Mouse (Mus musculus): ENCODE results near the gene Trcg1.
A peak's percentile ranks its signal among the peaks of the same experiment; 100 is the strongest.

Gene Trcg1

DNA sequence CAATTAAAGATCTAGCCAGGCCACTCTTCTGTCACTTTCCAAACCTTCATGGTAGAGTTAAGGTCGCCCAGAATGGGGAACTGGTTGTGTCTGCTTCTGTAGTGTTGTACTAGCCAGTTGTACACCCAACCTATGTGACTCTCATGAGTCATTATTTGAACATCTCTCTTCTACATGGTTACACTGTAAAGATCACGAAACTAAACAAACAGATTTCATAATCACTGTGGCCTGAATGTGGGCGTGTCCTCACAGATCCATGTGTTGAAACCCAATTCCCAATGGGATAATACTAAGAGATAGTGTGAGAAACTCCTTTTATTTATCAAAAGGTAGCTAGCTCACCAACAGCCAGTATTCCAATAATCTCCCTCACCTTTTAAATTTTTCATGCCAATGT lies 59.3 kb downstream of the Trcg1 start:
- peak; percentile 34 for DNase-seq (ENCODE audit: low read depth, low spot score)

- no peak for DNase-seq (ENCODE audit: low read depth, low spot score)
These were observed 59.9 kb downstream of the Trcg1 start for GRCm38 (mm10) chr9:57296277-57296676.

DNA sequence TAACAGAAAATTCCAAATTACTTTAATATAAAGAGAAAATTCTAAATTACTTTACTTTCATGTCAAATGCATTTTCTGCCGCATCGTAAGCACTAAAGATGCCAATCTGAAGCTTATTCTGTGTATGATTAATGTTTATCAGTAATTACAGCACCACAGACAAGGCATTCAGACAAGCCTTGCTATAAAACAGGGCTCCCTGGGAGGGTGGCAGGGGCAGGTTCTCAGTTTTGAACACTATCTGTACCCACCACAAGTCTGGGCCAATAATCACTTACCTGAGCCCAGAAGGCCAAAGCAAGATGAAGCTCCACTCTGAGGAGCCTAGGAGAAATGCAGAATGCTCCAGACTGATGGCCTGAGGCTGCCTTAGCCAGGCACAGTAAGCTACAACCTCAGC lies 61.6 kb downstream of the Trcg1 start:
- DNase-seq (ENCODE audit: low read depth, low spot score): no peak

All from 3T3-L1 (cell line).